Mouse (Mus musculus): ENCODE results near the gene Wfdc15b. TPM values are rescaled to one million over a fixed set of nuclear protein-coding genes. Genes with fewer than 3 reads are reported as not detected.
"Not testable (repeated sequence)": the region's sequence is repeated elsewhere in the genome, so short reads cannot be mapped to it uniquely, and the experiment has no call there.

The Wfdc15b gene
- not detected in 2 replicates for polyA plus RNA-seq (2012; ENCODE audit: insufficient read depth, insufficient read length, low replicate concordance, missing spikeins)

GRCm38 (mm10) chr2:164221522-164221921, at the start of gene Wfdc15b:
Gene Wfdc15b (minus strand): TSS chr2:164221660.
- 80% methylated on average over 11 of the region's 11 CpGs for WGBS
- TF ChIP-seq CTCF (IDR thresholded peaks at IDR 0.05; ENCODE audit: insufficient read depth, low read depth, low read length): no peak
- no peak for TF ChIP-seq POLR2A (IDR thresholded peaks at IDR 0.05; ENCODE audit: insufficient read depth, low read depth, low read length)
- Histone ChIP-seq H3K4me3 (ENCODE audit: insufficient read depth, low read depth, low read length) (no peak within 1 kb of the TSS), H3K27ac (ENCODE audit: insufficient read depth, low read depth, low read length) (no peak within 1 kb of the TSS), H3K4me1 (ENCODE audit: control insufficient read depth, insufficient read depth, low read length) (no peaks in the 10 kb centered on the region)

- H3K27ac ChIP-seq (ENCODE audit: insufficient read depth, low read depth, low read length); H3K4me1 ChIP-seq (ENCODE audit: control insufficient read depth, insufficient read depth, low read length); H3K4me3 ChIP-seq (ENCODE audit: insufficient read depth, low read depth, low read length): not testable (repeated sequence)
- WGBS: 82% methylated on average over 1 of the region's 1 CpGs
These were observed 35.1 kb upstream of the Wfdc15b start, which contains the start of gene Svs3b for GRCm38 (mm10) chr2:164256540-164256939. Gene Svs3b (minus strand): TSS chr2:164256640.

- Histone ChIP-seq H3K4me3 (ENCODE audit: insufficient read depth, low read depth, low read length) (no peak within 1 kb of the TSS), H3K4me1 (ENCODE audit: control insufficient read depth, insufficient read depth, low read length) (no peaks in the 10 kb centered on the region), H3K27ac (ENCODE audit: insufficient read depth, low read depth, low read length) (no peak within 1 kb of the TSS)
- 90% methylated on average over 3 of the region's 3 CpGs for WGBS
- TF ChIP-seq POLR2A (IDR thresholded peaks at IDR 0.05; ENCODE audit: insufficient read depth, low read depth, low read length) (no peak), CTCF (IDR thresholded peaks at IDR 0.05; ENCODE audit: insufficient read depth, low read depth, low read length) (no peak)
These were observed 16.9 kb upstream of the Wfdc15b start, which contains the start of gene Svs2 for GRCm38 (mm10) chr2:164238366-164238765. Gene Svs2 (minus strand): TSS chr2:164238466.

GRCm38 (mm10) chr2:164232671-164233070, 11.2 kb upstream of the Wfdc15b start:
- Histone ChIP-seq H3K27ac (ENCODE audit: insufficient read depth, low read depth, low read length) (no peak overlapping the region), H3K4me3 (ENCODE audit: insufficient read depth, low read depth, low read length) (no peak overlapping the region), H3K4me1 (ENCODE audit: control insufficient read depth, insufficient read depth, low read length) (no peaks in the 10 kb centered on the region)
- WGBS: 92% methylated on average over 8 of the region's 8 CpGs
- TF ChIP-seq CTCF (IDR thresholded peaks at IDR 0.05; ENCODE audit: insufficient read depth, low read depth, low read length): no peak
- no peak for TF ChIP-seq POLR2A (IDR thresholded peaks at IDR 0.05; ENCODE audit: insufficient read depth, low read depth, low read length)

GRCm38 (mm10) chr2:164228361-164229070, 7.1 kb upstream of the Wfdc15b start:
- Histone ChIP-seq H3K27ac (ENCODE audit: insufficient read depth, low read depth, low read length) (no peak overlapping the region), H3K4me1 (ENCODE audit: control insufficient read depth, insufficient read depth, low read length) (no peaks in the 10 kb centered on the region), H3K4me3 (ENCODE audit: insufficient read depth, low read depth, low read length) (no peak overlapping the region)
- WGBS: 70% methylated on average over 8 of the region's 8 CpGs
- no peak for TF ChIP-seq CTCF (IDR thresholded peaks at IDR 0.05; ENCODE audit: insufficient read depth, low read depth, low read length)
- no peak for TF ChIP-seq POLR2A (IDR thresholded peaks at IDR 0.05; ENCODE audit: insufficient read depth, low read depth, low read length)

GRCm38 (mm10) chr2:164219295-164219694, 2.2 kb downstream of the Wfdc15b start:
- Histone ChIP-seq H3K4me3 (ENCODE audit: insufficient read depth, low read depth, low read length) (no peak overlapping the region), H3K4me1 (ENCODE audit: control insufficient read depth, insufficient read depth, low read length) (no peaks in the 10 kb centered on the region), H3K27ac (ENCODE audit: insufficient read depth, low read depth, low read length) (no peak overlapping the region)
- 91% methylated on average over 9 of the region's 9 CpGs for WGBS
- TF ChIP-seq CTCF (IDR thresholded peaks at IDR 0.05; ENCODE audit: insufficient read depth, low read depth, low read length): no peak
- no peak for TF ChIP-seq POLR2A (IDR thresholded peaks at IDR 0.05; ENCODE audit: insufficient read depth, low read depth, low read length)

- WGBS: 80% methylated on average over 5 of the region's 5 CpGs
- no peak for TF ChIP-seq CTCF (IDR thresholded peaks at IDR 0.05; ENCODE audit: insufficient read depth, low read depth, low read length)
- TF ChIP-seq POLR2A (IDR thresholded peaks at IDR 0.05; ENCODE audit: insufficient read depth, low read depth, low read length): no peak
- no peaks in the 10 kb centered on the region for H3K4me1 ChIP-seq (ENCODE audit: control insufficient read depth, insufficient read depth, low read length)
- no peak overlapping the region for H3K4me3 ChIP-seq (ENCODE audit: insufficient read depth, low read depth, low read length)
- no peak overlapping the region for H3K27ac ChIP-seq (ENCODE audit: insufficient read depth, low read depth, low read length)
These were observed 8.7 kb downstream of the Wfdc15b start for GRCm38 (mm10) chr2:164212711-164213110.

GRCm38 (mm10) chr2:164210892-164211291, 10.6 kb downstream of the Wfdc15b start:
- WGBS: 72% methylated on average over 4 of the region's 4 CpGs
- H3K27ac ChIP-seq (ENCODE audit: insufficient read depth, low read depth, low read length): no peak overlapping the region
- TF ChIP-seq POLR2A (IDR thresholded peaks at IDR 0.05; ENCODE audit: insufficient read depth, low read depth, low read length) (no peak), CTCF (IDR thresholded peaks at IDR 0.05; ENCODE audit: insufficient read depth, low read depth, low read length) (no peak)
- no peaks in the 10 kb centered on the region for H3K4me1 ChIP-seq (ENCODE audit: control insufficient read depth, insufficient read depth, low read length)
- H3K4me3 ChIP-seq (ENCODE audit: insufficient read depth, low read depth, low read length): no peak overlapping the region

GRCm38 (mm10) chr2:164206676-164207075, 14.8 kb downstream of the Wfdc15b start:
- Histone ChIP-seq H3K4me3 (ENCODE audit: insufficient read depth, low read depth, low read length) (no peak overlapping the region), H3K27ac (ENCODE audit: insufficient read depth, low read depth, low read length) (no peak overlapping the region), H3K4me1 (ENCODE audit: control insufficient read depth, insufficient read depth, low read length) (no peaks in the 10 kb centered on the region)
- no peak for TF ChIP-seq POLR2A (IDR thresholded peaks at IDR 0.05; ENCODE audit: insufficient read depth, low read depth, low read length)
- no peak for TF ChIP-seq CTCF (IDR thresholded peaks at IDR 0.05; ENCODE audit: insufficient read depth, low read depth, low read length)
- WGBS: 84% methylated on average over 4 of the region's 4 CpGs

GRCm38 (mm10) chr2:164206011-164206410, 15.4 kb downstream of the Wfdc15b start:
- H3K27ac ChIP-seq (ENCODE audit: insufficient read depth, low read depth, low read length); H3K4me3 ChIP-seq (ENCODE audit: insufficient read depth, low read depth, low read length); H3K4me1 ChIP-seq (ENCODE audit: control insufficient read depth, insufficient read depth, low read length): not testable (repeated sequence)
- 92% methylated on average over 10 of the region's 10 CpGs for WGBS

All from olfactory bulb, adult 2 months (tissue).